Mouse (Mus musculus): ENCODE measurements around the gene Vps26a. TPM values are rescaled to one million over a fixed set of nuclear protein-coding genes. Genes with fewer than 3 reads are reported as not detected.

Vps26a gene
- 10 to 100 TPM in 1 of 2 experiments, 1 to 10 TPM in 1; 2.9 to 21.0 TPM for polyA plus RNA-seq (2012; fragmentation: generic; extraction: Trizol)

DNA sequence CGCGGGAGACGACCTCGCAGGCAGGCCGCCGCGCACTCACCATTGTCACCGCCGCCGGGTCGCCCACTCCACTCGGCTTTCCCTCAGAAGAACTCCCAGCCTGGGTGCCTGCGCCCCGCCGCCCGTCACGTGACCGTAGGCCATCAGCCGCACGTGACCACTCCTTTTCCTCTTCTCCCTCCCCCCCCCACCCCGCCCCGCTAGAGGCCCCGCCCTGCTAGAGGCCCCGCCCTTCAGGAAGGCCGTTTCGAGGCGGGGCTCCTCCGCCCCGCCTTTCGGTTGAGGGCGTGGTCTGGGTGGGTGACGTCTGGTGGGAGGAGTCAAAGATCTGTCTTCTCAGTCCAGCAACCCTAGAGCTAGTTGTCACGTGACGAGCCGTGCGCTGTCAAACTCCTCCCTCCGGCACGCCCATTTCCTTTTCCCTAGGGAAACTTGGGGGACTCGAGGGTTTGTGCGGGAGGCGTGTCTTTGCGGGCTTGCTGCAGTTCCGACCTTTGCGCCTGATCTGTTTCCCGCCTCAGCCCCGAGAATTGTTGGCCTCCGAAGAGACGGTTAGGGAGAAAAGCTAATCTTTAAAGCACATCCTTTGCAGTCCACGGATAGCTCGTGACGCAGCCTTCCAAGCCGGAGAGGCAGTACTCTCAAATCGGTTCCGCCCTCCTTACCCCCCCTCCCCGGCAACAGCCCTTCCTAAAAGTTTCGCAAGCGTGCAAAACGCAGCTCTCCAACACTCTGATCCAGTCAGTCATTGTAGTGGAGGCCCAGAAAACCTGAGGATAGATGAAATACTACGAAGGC lies at the start of gene Vps26a:
TSS of gene Vps26a (minus strand) at position 188 of the 798 bp plus-strand sequence.

DNA sequence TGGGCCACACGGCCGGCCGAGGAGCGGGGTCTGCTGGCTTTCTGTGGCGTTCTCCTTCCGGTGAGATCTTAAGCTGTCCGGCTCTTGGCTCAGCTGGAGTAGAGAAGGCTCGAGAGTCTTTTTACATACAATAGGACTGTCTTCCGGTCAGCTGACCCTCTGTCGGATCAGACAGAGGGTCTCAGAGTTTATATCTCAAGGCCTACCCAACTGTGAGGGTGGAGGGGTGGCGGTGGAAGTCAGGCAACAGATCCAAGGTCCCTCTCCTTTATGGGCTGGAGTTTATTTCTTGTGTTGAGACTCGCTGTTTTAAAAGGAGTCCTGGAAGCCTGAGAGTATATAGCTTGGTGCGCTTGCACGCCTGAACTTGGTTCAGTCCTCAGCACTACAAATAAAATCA lies 40.7 kb upstream of the Vps26a start, which contains the start of gene Srgn:
TSS of gene Srgn (minus strand) at position 101 of the 400 bp plus-strand sequence.

DNA sequence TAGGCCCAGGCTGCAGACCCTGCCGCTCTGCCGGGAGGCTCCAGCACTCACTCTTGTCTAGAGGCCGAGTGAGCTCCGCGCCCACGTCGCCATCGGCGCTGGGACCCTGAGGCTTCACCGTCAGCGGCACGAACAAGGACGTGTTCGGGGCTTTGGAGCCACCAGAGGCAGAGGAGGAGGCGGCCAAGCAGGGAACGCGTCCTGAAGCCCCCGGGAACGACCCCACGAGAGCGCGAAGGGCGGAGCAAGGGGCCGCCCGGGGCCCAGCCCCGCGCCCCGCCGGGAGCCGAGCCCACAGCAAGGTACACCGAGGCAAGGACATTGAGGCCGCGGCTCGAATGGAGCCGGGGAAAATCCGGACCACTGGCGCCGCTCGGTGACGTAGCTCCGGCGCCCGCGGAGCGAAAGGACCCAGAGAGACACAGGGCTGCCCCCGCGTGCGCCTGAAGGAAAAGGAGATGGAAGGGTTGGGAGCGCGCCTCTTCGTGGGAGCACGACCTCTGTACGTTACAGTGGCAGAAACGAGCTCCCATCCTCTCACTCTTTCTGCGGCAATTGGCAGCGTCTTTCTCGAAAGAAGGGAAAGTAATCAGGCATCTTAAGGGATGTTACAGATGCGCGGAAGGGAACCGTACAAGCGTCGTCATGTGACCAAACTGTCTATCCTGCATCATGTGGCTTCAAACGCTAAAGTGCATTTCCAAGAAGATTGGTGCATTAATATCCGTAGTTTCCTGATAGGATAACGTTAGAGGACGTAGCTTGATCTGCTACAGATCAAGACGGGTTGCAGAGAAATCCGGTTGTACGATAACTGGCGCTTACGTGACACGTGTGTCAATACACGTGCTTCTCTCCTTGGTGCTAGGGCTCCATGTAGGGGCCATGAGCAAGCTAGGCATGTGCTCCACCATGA lies 37.0 kb downstream of the Vps26a start, which contains the start of the genes 4930507D05Rik and Supv3l1:
TSS of gene 4930507D05Rik (plus strand) at position 126 of the 916 bp plus-strand sequence.
TSS of gene Supv3l1 (minus strand) at position 375 of the 916 bp plus-strand sequence.

DNA sequence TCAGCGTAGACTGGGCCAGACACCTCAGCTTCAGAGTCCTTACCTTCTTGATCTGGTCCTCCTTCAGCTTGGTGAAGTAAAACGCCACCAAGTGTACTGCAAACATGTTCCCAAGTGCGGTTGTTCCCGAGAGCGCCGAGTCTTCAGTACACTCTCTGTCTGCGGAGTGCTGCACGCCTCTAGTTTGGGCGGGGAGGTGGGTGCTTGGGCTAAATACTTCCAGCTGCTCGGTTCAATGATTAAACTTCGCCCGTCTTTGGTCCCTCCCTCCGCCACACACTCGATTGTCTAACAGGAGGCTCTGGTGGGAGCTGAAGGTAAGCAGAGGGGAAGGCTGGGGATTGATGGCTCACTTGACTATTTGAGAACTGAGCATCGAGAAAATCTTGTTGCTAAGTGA lies 64.3 kb downstream of the Vps26a start, which contains the start of gene Hkdc1:
TSS of gene Hkdc1 (minus strand) at position 237 of the 400 bp plus-strand sequence.

Other genes with a start within 250 kb of the Vps26a start
- under 1 TPM; 0.33 to 0.65 TPM for gene Tacr2, start 234.4 kb downstream of the Vps26a start, polyA plus RNA-seq (2012; fragmentation: generic; extraction: Trizol)
- gene Hk1, start 106.9 kb downstream of the Vps26a start, polyA plus RNA-seq (2012; fragmentation: generic; extraction: Trizol), result 100 to 1,000 TPM in 1 of 2 experiments, 10 to 100 TPM in 1; 73.6 to 115 TPM
- gene Hkdc1, start 64.3 kb downstream of the Vps26a start, polyA plus RNA-seq (2012; fragmentation: generic; extraction: Trizol), result under 1 TPM in 1 of 2 experiments, not detected in 1; 0.21 TPM
- under 1 TPM; 0.15 to 0.20 TPM for gene 4930507D05Rik, start 37.3 kb downstream of the Vps26a start, polyA plus RNA-seq (2012; fragmentation: generic; extraction: Trizol)
- gene Supv3l1, start 37.1 kb downstream of the Vps26a start, polyA plus RNA-seq (2012; fragmentation: generic; extraction: Trizol), result 10 to 100 TPM; 25.6 to 26.5 TPM
- gene Srgn, start 40.6 kb upstream of the Vps26a start, polyA plus RNA-seq (2012; fragmentation: generic; extraction: Trizol), result under 1 TPM in 1 of 2 experiments, not detected in 1; 0.46 TPM
- 10 to 100 TPM; 10.4 to 47.4 TPM for gene Kif1bp, start 91.7 kb upstream of the Vps26a start, polyA plus RNA-seq (2012; fragmentation: generic; extraction: Trizol)
- gene Ddx21, start 115.5 kb upstream of the Vps26a start, polyA plus RNA-seq (2012; fragmentation: generic; extraction: Trizol), result 10 to 100 TPM in 1 of 2 experiments, 1 to 10 TPM in 1; 9.7 to 11.3 TPM
- 10 to 100 TPM in 1 of 2 experiments, 1 to 10 TPM in 1; 3.1 to 29.8 TPM for gene Ddx50, start 164.4 kb upstream of the Vps26a start, polyA plus RNA-seq (2012; fragmentation: generic; extraction: Trizol)
- under 1 TPM; 0.01 to 0.02 TPM for gene Stox1, start 239.3 kb upstream of the Vps26a start, polyA plus RNA-seq (2012; fragmentation: generic; extraction: Trizol)